Mouse (Mus musculus): ENCODE data around the gene Pgbd5. TPM values are rescaled to one million over a fixed set of nuclear protein-coding genes. Genes with fewer than 3 reads are reported as not detected.

The Pgbd5 gene
- polyA plus RNA-seq, 1 experiment from 2014 or later, result 10.3 TPM

- H3K4me2 ChIP-seq, result no peak overlapping the region
- H3K4me3 ChIP-seq, result no peak overlapping the region
- 0 out of 2 replicates have a peak, but pooled peaks cover 4% of the 10 kb centered on the region for H3K9me3 ChIP-seq
- H3K4me1 ChIP-seq (replicated peaks), result no peaks in the 10 kb centered on the region
- no peak for ATAC-seq (ENCODE audit: low FRiP score)
- no peaks in the 10 kb centered on the region for H3K27me3 ChIP-seq
- H3K36me3 ChIP-seq, result no peaks in the 10 kb centered on the region
- H3K9ac ChIP-seq, result no peak overlapping the region
- 80% methylated on average over 3 of the region's 3 CpGs for WGBS
- no peak overlapping the region for H3K27ac ChIP-seq
Observed at GRCm38 (mm10) chr8:124360911-124361310, 78.5 kb downstream of the Pgbd5 start.

DNA sequence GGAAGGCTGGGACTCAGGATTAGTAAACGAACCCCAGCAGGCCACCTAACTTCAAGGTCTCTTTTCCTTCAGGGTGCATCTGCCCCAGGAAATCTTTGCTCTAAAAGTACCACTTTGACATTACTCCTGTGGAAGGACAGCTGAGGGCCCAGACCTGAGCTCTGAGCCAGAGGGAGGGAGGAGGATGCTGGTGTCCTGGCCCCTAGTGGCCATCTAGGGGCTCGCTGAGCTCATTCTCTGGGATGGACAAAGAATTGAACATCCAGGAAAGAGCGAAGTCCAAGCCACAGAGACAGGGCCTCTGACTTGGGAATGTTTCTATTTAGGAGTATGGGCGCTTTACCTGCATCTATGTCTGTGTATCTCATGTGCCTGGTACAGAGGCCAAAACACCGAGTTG is 87.8 kb downstream of the Pgbd5 start:
- H3K9ac ChIP-seq, result no peak overlapping the region
- WGBS, result 65% methylated on average over 5 of the region's 5 CpGs
- H3K4me2 ChIP-seq, result no peak overlapping the region
- no peak overlapping the region for H3K4me3 ChIP-seq
- no peak overlapping the region for H3K27ac ChIP-seq
- H3K4me1 ChIP-seq (replicated peaks), result peaks cover 13% of the 10 kb centered on the region; the same call in 1 of the 2 replicates
- H3K27me3 ChIP-seq, result no peaks in the 10 kb centered on the region
- ATAC-seq (ENCODE audit: low FRiP score), result no peak
- H3K9me3 ChIP-seq, result 0 out of 2 replicates have a peak, but pooled peaks cover 7% of the 10 kb centered on the region
- H3K36me3 ChIP-seq, result no peaks in the 10 kb centered on the region

DNA sequence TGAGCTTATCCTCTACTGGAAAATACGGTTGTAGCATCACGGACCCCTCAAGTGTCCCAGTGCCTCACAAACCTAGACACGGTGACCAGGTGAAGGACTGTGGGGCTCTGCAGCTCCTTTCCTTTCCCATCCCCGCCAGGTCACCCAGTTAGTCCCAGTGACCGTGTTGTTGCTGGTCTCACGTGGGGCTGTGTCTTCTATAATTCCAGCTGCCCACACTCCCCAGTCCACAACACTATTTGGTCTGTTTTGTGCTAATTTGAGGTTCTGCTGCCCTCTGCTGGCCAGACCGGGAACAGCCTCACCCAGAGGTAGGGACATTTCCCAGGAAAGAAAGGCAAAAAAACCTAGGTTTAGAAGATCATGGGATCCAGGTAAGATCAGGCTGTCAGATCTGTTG is 89.8 kb downstream of the Pgbd5 start:
- no peak overlapping the region for H3K4me2 ChIP-seq
- peak; percentile 58 for ATAC-seq (ENCODE audit: low FRiP score)
- no peaks in the 10 kb centered on the region for H3K27me3 ChIP-seq
- no peak overlapping the region for H3K4me3 ChIP-seq
- no peak overlapping the region for H3K27ac ChIP-seq
- H3K4me1 ChIP-seq (replicated peaks), result peaks cover 14% of the 10 kb centered on the region; the same call in 1 of the 2 replicates
- WGBS, result 37% methylated on average over 7 of the region's 7 CpGs
- peaks cover 12% of the 10 kb centered on the region for H3K36me3 ChIP-seq
- no peak overlapping the region for H3K9ac ChIP-seq
- no peaks in the 10 kb centered on the region for H3K9me3 ChIP-seq

GRCm38 (mm10) chr8:124348087-124348486 is 91.4 kb downstream of the Pgbd5 start:
- Histone ChIP-seq H3K27ac (no peak overlapping the region), H3K4me2 (no peak overlapping the region), H3K4me3 (no peak overlapping the region), H3K9me3 (no peaks in the 10 kb centered on the region), H3K9ac (peak overlapping the region; percentile 29; the same call in 1 of the 2 replicates), H3K36me3 (peaks cover 28% of the 10 kb centered on the region), H3K4me1 (replicated peaks) (peaks cover 14% of the 10 kb centered on the region; the same call in 1 of the 2 replicates), H3K27me3 (no peaks in the 10 kb centered on the region)
- ATAC-seq (ENCODE audit: low FRiP score), result no peak
- WGBS, result 61% methylated on average over 1 of the region's 1 CpGs

GRCm38 (mm10) chr8:124346852-124347523 is 92.5 kb downstream of the Pgbd5 start:
- no peak overlapping the region for H3K4me3 ChIP-seq
- ATAC-seq (ENCODE audit: low FRiP score), result 0 out of 2 replicates have a peak, but pooled peaks have one; percentile 43
- no peak overlapping the region for H3K27ac ChIP-seq
- no peaks in the 10 kb centered on the region for H3K27me3 ChIP-seq
- peaks cover 14% of the 10 kb centered on the region; the same call in 1 of the 2 replicates for H3K4me1 ChIP-seq (replicated peaks)
- H3K4me2 ChIP-seq, result no peak overlapping the region
- 48% methylated on average over 19 of the region's 19 CpGs for WGBS
- H3K9ac ChIP-seq, result no peak overlapping the region
- no peaks in the 10 kb centered on the region for H3K9me3 ChIP-seq
- peaks cover 39% of the 10 kb centered on the region for H3K36me3 ChIP-seq

DNA sequence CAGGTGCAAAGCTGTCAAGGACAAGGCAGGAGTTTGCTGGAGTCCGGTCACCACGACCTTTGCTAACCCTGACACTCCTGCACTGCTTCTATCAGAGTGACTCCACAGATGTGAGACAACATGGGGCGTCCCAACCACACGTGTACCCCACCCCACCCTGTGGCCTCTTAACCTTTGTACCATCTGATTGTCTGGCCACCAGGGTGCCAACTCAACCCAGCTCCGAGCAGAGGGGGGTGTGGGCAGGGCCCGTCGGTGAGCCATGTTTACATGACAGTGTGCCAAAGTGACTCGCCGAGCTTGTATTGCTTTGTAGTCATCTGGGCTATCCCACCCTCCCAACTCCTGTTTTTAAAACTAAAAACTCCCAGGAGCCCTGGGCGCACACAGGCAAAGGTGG is 94.4 kb downstream of the Pgbd5 start:
- H3K27ac ChIP-seq, result no peak overlapping the region; the same call in 1 of the 2 replicates
- no peak overlapping the region for H3K9ac ChIP-seq
- WGBS, result 86% methylated on average over 10 of the region's 10 CpGs
- peaks cover 57% of the 10 kb centered on the region for H3K36me3 ChIP-seq
- no peak for ATAC-seq (ENCODE audit: low FRiP score)
- no peaks in the 10 kb centered on the region for H3K27me3 ChIP-seq
- H3K4me1 ChIP-seq (replicated peaks), result peaks cover 22% of the 10 kb centered on the region
- no peaks in the 10 kb centered on the region for H3K9me3 ChIP-seq
- no peak overlapping the region for H3K4me2 ChIP-seq
- no peak overlapping the region for H3K4me3 ChIP-seq

DNA sequence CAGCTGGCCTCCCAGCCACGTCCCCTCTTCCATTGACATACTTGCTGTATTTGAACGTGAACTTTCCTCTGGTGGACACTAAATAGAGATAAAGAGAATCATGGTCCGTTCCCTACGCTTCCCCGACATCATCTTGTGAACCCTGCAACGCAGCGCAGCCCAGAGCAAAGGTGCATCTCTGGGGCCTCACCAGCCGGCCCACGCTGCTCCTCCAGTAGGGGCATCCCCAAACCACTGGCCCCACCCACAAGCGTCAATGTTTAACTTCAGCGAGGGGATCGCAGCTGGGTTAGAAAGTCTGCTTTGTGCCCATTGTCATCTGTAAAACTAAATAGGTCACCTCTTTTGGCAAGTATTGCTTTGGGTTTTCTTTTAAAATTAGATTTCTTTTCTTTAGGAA is 95.5 kb downstream of the Pgbd5 start:
- Histone ChIP-seq H3K36me3 (peaks cover 68% of the 10 kb centered on the region), H3K9ac (no peak overlapping the region), H3K4me2 (no peak overlapping the region), H3K4me1 (replicated peaks) (peaks cover 25% of the 10 kb centered on the region), H3K27me3 (no peaks in the 10 kb centered on the region), H3K4me3 (no peak overlapping the region), H3K27ac (no peak overlapping the region), H3K9me3 (no peaks in the 10 kb centered on the region)
- 75% methylated on average over 12 of the region's 12 CpGs for WGBS
- ATAC-seq (ENCODE audit: low FRiP score), result no peak

DNA sequence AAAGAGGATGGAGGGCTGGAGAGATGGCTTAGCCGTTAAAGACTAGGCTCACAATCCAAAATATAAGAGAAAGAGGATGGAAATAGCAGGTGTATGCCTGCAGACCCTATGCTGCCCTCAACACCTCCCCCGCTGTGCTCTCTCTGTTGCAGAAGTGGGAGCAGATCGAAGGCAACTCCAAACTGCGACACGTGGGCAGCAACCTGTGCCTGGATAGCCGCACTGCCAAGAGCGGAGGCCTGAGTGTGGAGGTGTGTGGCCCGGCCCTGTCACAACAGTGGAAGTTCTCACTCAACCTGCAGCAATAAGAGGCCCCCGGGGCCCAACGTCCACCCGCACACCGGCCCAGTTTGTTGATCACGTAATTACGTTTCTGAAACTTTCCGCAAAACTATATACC is 96.3 kb downstream of the Pgbd5 start:
- Histone ChIP-seq H3K9ac (no peak overlapping the region), H3K27me3 (no peaks in the 10 kb centered on the region), H3K4me3 (no peak overlapping the region), H3K36me3 (peaks cover 76% of the 10 kb centered on the region), H3K27ac (no peak overlapping the region), H3K9me3 (no peaks in the 10 kb centered on the region), H3K4me2 (no peak overlapping the region), H3K4me1 (replicated peaks) (peaks cover 22% of the 10 kb centered on the region)
- no peak for ATAC-seq (ENCODE audit: low FRiP score)
- 95% methylated on average over 15 of the region's 15 CpGs for WGBS

GRCm38 (mm10) chr8:124340360-124341068 is 98.9 kb downstream of the Pgbd5 start:
- Histone ChIP-seq H3K36me3 (peaks cover 96% of the 10 kb centered on the region), H3K27me3 (no peaks in the 10 kb centered on the region), H3K27ac (0 out of 2 replicates have a peak overlapping the region, but pooled peaks have one; percentile 35), H3K4me2 (no peak overlapping the region), H3K4me1 (replicated peaks) (peaks cover 17% of the 10 kb centered on the region), H3K4me3 (no peak overlapping the region), H3K9me3 (no peaks in the 10 kb centered on the region), H3K9ac (peak overlapping the region; percentile 46; the same call in 1 of the 2 replicates)
- 60% methylated on average over 17 of the region's 17 CpGs for WGBS
- peak; percentile 69; the same call in 1 of the 2 replicates for ATAC-seq (ENCODE audit: low FRiP score)

DNA sequence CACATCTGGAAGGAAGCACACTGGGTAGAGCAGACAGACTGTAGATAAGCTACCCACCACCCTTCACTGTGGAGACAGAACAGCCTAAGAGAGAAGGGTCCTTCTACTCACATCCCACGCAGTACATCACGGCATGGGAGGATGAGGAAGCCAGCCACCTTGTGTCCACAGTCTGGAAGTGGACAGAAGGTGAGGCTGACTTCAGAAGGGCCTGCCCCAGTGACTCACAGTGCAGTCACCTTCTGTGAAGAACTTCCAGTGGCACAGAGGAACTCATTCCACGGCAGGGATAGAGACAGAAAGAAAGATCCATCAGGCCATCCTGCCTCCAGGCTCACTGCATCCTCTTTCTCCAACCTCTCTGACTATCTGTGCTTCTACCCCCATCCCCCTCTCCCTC is 99.7 kb downstream of the Pgbd5 start:
- ATAC-seq (ENCODE audit: low FRiP score), result no peak
- H3K4me2 ChIP-seq, result no peak overlapping the region
- no peak overlapping the region for H3K27ac ChIP-seq
- H3K9me3 ChIP-seq, result no peaks in the 10 kb centered on the region
- H3K27me3 ChIP-seq, result no peaks in the 10 kb centered on the region
- WGBS, result 90% methylated on average over 3 of the region's 3 CpGs
- peaks cover 99% of the 10 kb centered on the region for H3K36me3 ChIP-seq
- no peak overlapping the region for H3K9ac ChIP-seq
- H3K4me1 ChIP-seq (replicated peaks), result peaks cover 21% of the 10 kb centered on the region
- H3K4me3 ChIP-seq, result no peak overlapping the region

DNA sequence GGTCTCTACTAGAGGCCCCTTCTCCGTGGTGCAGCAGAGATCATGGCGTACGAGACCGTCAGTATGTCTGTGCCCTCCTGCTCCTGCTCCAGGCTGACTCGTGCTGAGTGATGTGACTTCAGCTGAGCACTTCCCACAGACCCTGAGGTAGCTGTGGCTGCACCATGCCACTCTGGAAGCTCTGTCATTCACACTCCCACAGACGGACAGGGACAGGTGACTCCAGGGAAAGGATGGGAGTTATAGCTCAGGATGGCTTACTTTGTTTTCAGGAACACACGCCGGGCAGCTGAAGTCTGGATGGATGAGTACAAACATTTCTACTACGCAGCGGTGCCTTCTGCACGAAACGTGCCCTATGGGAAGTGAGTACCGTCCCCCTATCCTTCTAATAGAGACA is 103.2 kb downstream of the Pgbd5 start:
- H3K9ac ChIP-seq, result no peak overlapping the region
- no peak overlapping the region for H3K4me3 ChIP-seq
- peaks cover 94% of the 10 kb centered on the region for H3K36me3 ChIP-seq
- no peak overlapping the region for H3K27ac ChIP-seq
- no peak for ATAC-seq (ENCODE audit: low FRiP score)
- H3K27me3 ChIP-seq, result no peaks in the 10 kb centered on the region
- no peaks in the 10 kb centered on the region for H3K9me3 ChIP-seq
- H3K4me2 ChIP-seq, result no peak overlapping the region
- H3K4me1 ChIP-seq (replicated peaks), result peaks cover 21% of the 10 kb centered on the region
- WGBS, result 92% methylated on average over 13 of the region's 13 CpGs

GRCm38 (mm10) chr8:124331706-124332105 is 107.8 kb downstream of the Pgbd5 start:
- H3K36me3 ChIP-seq, result peaks cover 81% of the 10 kb centered on the region
- ATAC-seq (ENCODE audit: low FRiP score), result no peak
- H3K9me3 ChIP-seq, result no peaks in the 10 kb centered on the region
- no peak overlapping the region for H3K27ac ChIP-seq
- H3K4me1 ChIP-seq (replicated peaks), result peaks cover 27% of the 10 kb centered on the region
- no peaks in the 10 kb centered on the region for H3K27me3 ChIP-seq
- 57% methylated on average over 11 of the region's 11 CpGs for WGBS
- no peak overlapping the region for H3K4me3 ChIP-seq
- no peak overlapping the region for H3K4me2 ChIP-seq
- no peak overlapping the region for H3K9ac ChIP-seq
